Mouse (Mus musculus) liver, adult 2 months (tissue): ENCODE results near the gene Dnhd1.

Source experiments
- CTCF ChIP-seq: fragments of 200-500 bp; IDR thresholded peaks from 2 replicates; pipeline ENCODE4 v1.5.1; 2011; ENCODE audit warnings: low read depth, low read length, control low read depth
- POLR2A ChIP-seq: fragments of 200-500 bp; IDR thresholded peaks from 2 replicates; pipeline ENCODE4 v1.6.1; 2011; ENCODE audit warnings: low read length, control low read depth; ENCODE audit not compliant: insufficient read depth; ENCODE audit errors: extremely low read depth

DNA sequence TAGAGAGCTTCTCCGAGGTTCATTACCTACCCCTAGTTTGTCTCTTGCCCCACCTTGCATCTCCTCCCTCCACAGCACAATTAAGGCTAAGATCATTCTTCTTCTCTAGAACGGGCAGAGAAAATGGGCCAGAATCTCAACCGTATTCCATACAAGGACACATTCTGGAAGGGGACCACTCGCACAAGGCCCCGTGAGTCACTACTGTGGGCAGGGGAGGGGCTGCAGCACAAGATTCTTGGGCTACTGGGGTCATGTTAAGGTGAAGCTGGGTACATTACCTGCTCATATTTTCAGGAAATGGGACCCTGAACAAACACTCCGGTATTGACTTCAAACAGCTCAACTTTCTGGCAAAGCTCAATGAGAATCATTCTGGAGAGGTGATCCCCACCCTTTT lies 90.2 kb downstream of the Dnhd1 start:
- no peak for TF ChIP-seq CTCF
- no peak for TF ChIP-seq POLR2A
